Mouse (Mus musculus): Measurements from ENCODE around the gene Pde4d.

GRCm38 (mm10) chr13:108415464-108415863, 34.3 kb upstream of the Pde4d start:
- TF ChIP-seq HCFC1 (IDR thresholded peaks at IDR 0.05; ENCODE audit: low read depth, low read length) (no peak), POLR2A (IDR thresholded peaks at IDR 0.05; ENCODE audit: control insufficient read depth in 1 of 2, insufficient read depth in 1 of 2, low read depth in 1 of 2, low read length in 2 of 2, poor library complexity in 1 of 2) (no peak), CTCF (IDR thresholded peaks at IDR 0.05 in 2 of 3, conservative IDR thresholded peaks at IDR 0.05 in 1 of 3; ENCODE audit: control insufficient read depth in 1 of 3, insufficient read depth in 1 of 3, low read depth in 2 of 3, low read length in 3 of 3, poor library complexity in 1 of 3, severe bottlenecking in 1 of 3) (no peak)

Measured in MEL (cell line).